Mouse (Mus musculus): ENCODE measurements around the gene Tcp11l2.

DNA sequence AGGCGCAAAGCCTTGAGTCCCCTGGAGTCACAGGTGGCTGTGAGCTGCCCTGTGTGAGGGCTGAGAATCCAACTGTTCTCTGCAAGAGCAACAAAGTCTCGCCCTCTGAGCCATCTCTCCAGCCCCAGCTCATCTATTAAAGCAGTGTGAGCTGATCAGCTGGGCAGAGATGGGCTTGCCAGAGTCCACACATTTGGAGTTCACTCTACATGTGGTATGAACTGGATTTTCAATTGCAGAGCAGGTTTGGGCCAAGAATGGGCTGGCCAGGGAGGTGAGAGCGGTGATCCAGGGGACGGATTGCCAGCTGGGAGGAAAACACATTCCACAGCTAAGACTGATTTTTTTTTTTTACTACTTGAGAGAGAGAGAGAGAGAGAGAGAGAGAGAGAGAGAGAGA lies 80.2 kb downstream of the Tcp11l2 start:
- no peak for TF ChIP-seq POLR2A (IDR thresholded peaks at IDR 0.05; ENCODE audit: insufficient read length, low read depth)
- no peak for TF ChIP-seq MAX (IDR thresholded peaks at IDR 0.05; ENCODE audit: low read depth)
- no peak for TF ChIP-seq USF1 (IDR thresholded peaks at IDR 0.05; ENCODE audit: low read depth)
- no peak for TF ChIP-seq CEBPB (IDR thresholded peaks at IDR 0.05; ENCODE audit: insufficient read depth, poor library complexity, severe bottlenecking)
- TF ChIP-seq TCF12 (IDR thresholded peaks at IDR 0.05; ENCODE audit: insufficient read depth, poor library complexity, severe bottlenecking): no peak

Data from myocyte (in vitro differentiated cells).